Mouse (Mus musculus) heart, embryonic 12.5 days (tissue): Measurements from ENCODE around the gene Sardh. TPM values are rescaled to one million over a fixed set of nuclear protein-coding genes. Genes with fewer than 3 reads are reported as not detected.

Experiments
- ATAC-seq: fragments of 200-750 bp; cut with Nextera tagmentation; 2 replicates; pipeline ENCODE4 v1.8.0; 2017; ENCODE audit warnings: moderate TSS enrichment, moderate library complexity; ENCODE audit not compliant: insufficient number of reproducible peaks, low FRiP score
- H3K27ac ChIP-seq: fragments of 300-500 bp; sonication (generic); 2 replicates; pipeline ENCODE4 v1.5.1; 2016; ENCODE audit warnings: mild to moderate bottlenecking, moderate library complexity; ENCODE audit not compliant: poor library complexity, severe bottlenecking
- H3K27me3 ChIP-seq: fragments of 300-500 bp; sonication (generic); replicated peaks from 2 replicates; pipeline ENCODE4 v1.6.1; 2016; ENCODE audit warnings: mild to moderate bottlenecking, moderate library complexity
- H3K36me3 ChIP-seq: fragments of 300-500 bp; sonication (generic); 2 replicates; pipeline ENCODE4 v1.6.1; 2016; ENCODE audit warnings: mild to moderate bottlenecking, moderate library complexity
- H3K4me1 ChIP-seq: fragments of 300-500 bp; sonication (generic); replicated peaks from 2 replicates; pipeline ENCODE4 v1.6.1; 2016; ENCODE audit warnings: mild to moderate bottlenecking
- H3K4me2 ChIP-seq: fragments of 300-500 bp; sonication (generic); 2 replicates; pipeline ENCODE4 v1.6.1; 2016; ENCODE audit warnings: mild to moderate bottlenecking, moderate library complexity
- H3K4me3 ChIP-seq: fragments of 300-500 bp; sonication (generic); 2 replicates; pipeline ENCODE4 v1.5.1; 2016; ENCODE audit warnings: mild to moderate bottlenecking
- H3K9ac ChIP-seq: fragments of 300-500 bp; sonication (generic); 2 replicates; pipeline ENCODE4 v1.6.1; 2016; ENCODE audit warnings: mild to moderate bottlenecking, moderate library complexity
- H3K9me3 ChIP-seq: fragments of 300-500 bp; sonication (generic); replicated peaks from 2 replicates; pipeline ENCODE4 v1.6.1; 2016; ENCODE audit warnings: mild to moderate bottlenecking, moderate library complexity
- WGBS: fragments of 180-500 bp; shearing (Covaris S2); methylation state at CpG from one replicate; pipeline ENCODE4 v1.1.7; 2016; 5-methylcytosine and 5-hydroxymethylcytosine counted together
- polyA plus RNA-seq: library from polyadenylated mRNA; unstranded; fragments of >200 nt; fragmentation: Nextera tagmentation; extraction: Ambion mirVana; gene quantifications from 2 replicates; pipeline ENCODE4 v1.2.1, GENCODE M21; 2016

Gene Sardh
- polyA plus RNA-seq, 1 experiment from 2014 or later, result 22.5 TPM

DNA sequence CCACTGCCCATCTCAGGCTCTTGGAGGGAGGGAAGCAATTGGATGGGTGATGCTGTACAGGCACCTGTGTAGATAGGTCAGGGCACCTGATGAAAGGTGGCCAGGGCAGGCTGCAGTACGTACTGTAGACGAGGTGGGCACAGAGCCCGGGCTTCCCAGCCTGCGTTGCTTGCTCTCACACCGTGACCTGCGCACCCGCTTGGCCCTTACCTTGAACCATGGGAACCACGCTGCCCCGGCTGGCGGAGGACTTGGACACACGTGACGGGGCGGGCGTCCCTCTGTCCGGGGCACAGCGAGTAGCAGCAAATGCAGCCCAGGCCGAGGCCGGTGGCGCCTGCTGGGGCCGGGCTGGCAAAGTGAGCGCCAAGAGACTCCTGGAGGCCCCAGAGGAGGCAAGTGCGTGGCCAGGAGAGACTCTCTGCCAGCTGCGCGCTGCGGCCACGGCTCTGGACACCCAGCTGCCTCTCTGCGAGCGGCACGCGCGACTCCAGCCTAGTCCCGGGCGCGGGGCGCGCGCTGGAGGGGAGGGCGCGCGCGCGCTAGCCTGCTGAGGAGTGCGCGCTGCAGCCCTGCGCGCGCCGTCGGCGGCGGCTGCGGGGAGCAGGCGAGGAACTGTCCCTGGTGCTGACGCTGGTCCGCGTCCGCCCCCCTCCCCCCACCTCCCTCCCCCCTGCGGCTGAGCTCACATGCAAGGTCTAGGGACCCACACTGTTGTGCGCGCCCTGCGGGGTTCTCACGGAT is 106.0 kb downstream of the Sardh start, which contains the start of gene Fam163b:
Gene Fam163b, minus strand, starts transcription at position 542 of the 744 bp plus-strand sequence.
- Histone ChIP-seq H3K4me2 (peak within 1 kb of the TSS; percentile 92), H3K9me3 (no peaks in the 10 kb centered on the region), H3K9ac (peak within 1 kb of the TSS; percentile 16), H3K4me3 (peak within 1 kb of the TSS; percentile 52), H3K27ac (no peak within 1 kb of the TSS), H3K27me3 (peaks cover 77% of the 10 kb centered on the region), H3K4me1 (peaks cover 7% of the 10 kb centered on the region), H3K36me3 (no peaks in the 10 kb centered on the region)
- ATAC-seq, result peak; percentile 42; the same call in 1 of the 2 replicates
- 1% methylated on average over 62 of the region's 62 CpGs for WGBS

Other genes with a start within 250 kb of the Sardh start
- 40.0 and 41.6 TPM in 2 replicates for gene Cacfd1, start 238.4 kb downstream of the Sardh start, polyA plus RNA-seq
- gene Slc2a6, start 220.3 kb downstream of the Sardh start, polyA plus RNA-seq, result 0.10 and 0.47 TPM in 2 replicates
- 0.17 and 0.18 TPM in 2 replicates for gene Mymk, start 176.2 kb downstream of the Sardh start, polyA plus RNA-seq
- 10.9 and 12.2 TPM in 2 replicates for gene Adamtsl2, start 169.0 kb downstream of the Sardh start, polyA plus RNA-seq
- 0.50 and 0.56 TPM in 2 replicates for gene Fam163b, start 105.8 kb downstream of the Sardh start, polyA plus RNA-seq
- gene Dbh, start 83.1 kb downstream of the Sardh start, polyA plus RNA-seq, result 0.15 and 0.28 TPM in 2 replicates
- gene Vav2, start 178.7 kb upstream of the Sardh start, polyA plus RNA-seq, result 4.5 and 5.4 TPM in 2 replicates
- 2.9 and 3.2 TPM in 2 replicates for gene Brd3os, start 194.0 kb upstream of the Sardh start, polyA plus RNA-seq